Mouse (Mus musculus) frontal cortex, postnatal 36 days (tissue): ENCODE measurements at regions not wholly inside any gene's neighbourhood (a gene's known extent, or its start where the extent isn't known, plus 50 kb on each side); places are given as distances from the start of the nearest gene placed in this dataset.

ENCODE experiments used
- DNase-seq, 2 experiments: peaks; one replicate each; pipeline ENCODE4 v3.0.0; 2022; ENCODE audit warnings: low spot score in 2 of 2

GRCm38 (mm10) chr17:67569865-67570264, 62.7 kb downstream of the Lrrc30 start:
- no peak for DNase-seq

- no peak for DNase-seq
These were observed 66.3 kb downstream of the Lrrc30 start for GRCm38 (mm10) chr17:67566216-67566615.

- DNase-seq, result no peak
These were observed 66.8 kb downstream of the Lrrc30 start for GRCm38 (mm10) chr17:67565746-67566145.

GRCm38 (mm10) chr17:67564845-67565244, 67.7 kb downstream of the Lrrc30 start:
- no peak for DNase-seq

- DNase-seq, result no peak
These were observed 69.5 kb downstream of the Lrrc30 start for GRCm38 (mm10) chr17:67563036-67563435.

GRCm38 (mm10) chr17:67561802-67562201, 70.7 kb downstream of the Lrrc30 start:
- DNase-seq, result no peak

- no peak for DNase-seq
These were observed 75.1 kb downstream of the Lrrc30 start for GRCm38 (mm10) chr17:67557351-67557870.

GRCm38 (mm10) chr17:67552581-67553139, 79.9 kb downstream of the Lrrc30 start:
- no peak for DNase-seq

- DNase-seq, result no peak
These were observed 83.4 kb downstream of the Lrrc30 start for GRCm38 (mm10) chr17:67548966-67549700.

GRCm38 (mm10) chr17:67544410-67544809, 88.1 kb downstream of the Lrrc30 start:
- no peak for DNase-seq

GRCm38 (mm10) chr17:67532331-67532730, 100.2 kb downstream of the Lrrc30 start:
- DNase-seq, result no peak

GRCm38 (mm10) chr17:67520848-67521411, 111.6 kb downstream of the Lrrc30 start:
- peak in 1 of 2 experiments; percentile 6 for DNase-seq

GRCm38 (mm10) chr17:67515601-67516147, 116.8 kb downstream of the Lrrc30 start:
- no peak for DNase-seq

GRCm38 (mm10) chr17:67514387-67515241, 117.9 kb downstream of the Lrrc30 start:
- no peak for DNase-seq

- no peak for DNase-seq
These were observed 119.6 kb downstream of the Lrrc30 start for GRCm38 (mm10) chr17:67512699-67513450.

- DNase-seq, result no peak
These were observed 120.5 kb downstream of the Lrrc30 start for GRCm38 (mm10) chr17:67512008-67512407.

GRCm38 (mm10) chr17:67509921-67510320, 122.6 kb downstream of the Lrrc30 start:
- no peak for DNase-seq

- DNase-seq, result no peak
These were observed 123.4 kb downstream of the Lrrc30 start for GRCm38 (mm10) chr17:67509091-67509618.

GRCm38 (mm10) chr17:67508353-67508752, 124.2 kb downstream of the Lrrc30 start:
- no peak for DNase-seq

GRCm38 (mm10) chr17:67506466-67506865, 126.1 kb downstream of the Lrrc30 start:
- no peak for DNase-seq
